Mouse (Mus musculus): ENCODE results near the gene Nup133. TPM values are rescaled to one million over a fixed set of nuclear protein-coding genes. Genes with fewer than 3 reads are reported as not detected.
"Not testable (repeated sequence)": the region's sequence is repeated elsewhere in the genome, so short reads cannot be mapped to it uniquely, and the experiment has no call there.

Nup133 gene
- polyA plus RNA-seq, 1 experiment from 2014 or later = 42.3 TPM

GRCm38 (mm10) chr8:123978926-123979325, 29.9 kb upstream of the Nup133 start:
- Histone ChIP-seq H3K27ac (no peak overlapping the region), H3K9me3 (no peaks in the 10 kb centered on the region), H3K4me1 (peaks cover 27% of the 10 kb centered on the region), H3K9ac (0 out of 2 replicates have a peak overlapping the region, but pooled peaks have one; percentile 27), H3K27me3 (no peaks in the 10 kb centered on the region), H3K36me3 (no peaks in the 10 kb centered on the region), H3K4me3 (no peak overlapping the region), H3K4me2 (no peak overlapping the region)
- WGBS = 80% methylated on average over 8 of the region's 8 CpGs
- ATAC-seq (ENCODE audit: insufficient number of reproducible peaks, insufficient read depth, low FRiP score, low TSS enrichment, low read depth) = no peak

- Histone ChIP-seq H3K9ac (0 out of 2 replicates have a peak overlapping the region, but pooled peaks have one; percentile 27), H3K36me3 (no peaks in the 10 kb centered on the region), H3K4me1 (peaks cover 26% of the 10 kb centered on the region), H3K4me3 (no peak overlapping the region), H3K27me3 (no peaks in the 10 kb centered on the region), H3K4me2 (no peak overlapping the region), H3K27ac (no peak overlapping the region), H3K9me3 (no peaks in the 10 kb centered on the region)
- 64% methylated on average over 14 of the region's 14 CpGs for WGBS
- ATAC-seq (ENCODE audit: insufficient number of reproducible peaks, insufficient read depth, low FRiP score, low TSS enrichment, low read depth) = no peak
These were observed 29.2 kb upstream of the Nup133 start for GRCm38 (mm10) chr8:123978166-123978838.

GRCm38 (mm10) chr8:123977499-123977898, 28.4 kb upstream of the Nup133 start:
- ATAC-seq (ENCODE audit: insufficient number of reproducible peaks, insufficient read depth, low FRiP score, low TSS enrichment, low read depth) = no peak
- H3K9ac ChIP-seq = no peak overlapping the region
- H3K4me3 ChIP-seq = no peak overlapping the region
- no peaks in the 10 kb centered on the region for H3K27me3 ChIP-seq
- no peak overlapping the region for H3K27ac ChIP-seq
- H3K4me1 ChIP-seq = peaks cover 23% of the 10 kb centered on the region
- H3K4me2 ChIP-seq = no peak overlapping the region
- H3K36me3 ChIP-seq = no peaks in the 10 kb centered on the region
- WGBS = 94% methylated on average over 4 of the region's 4 CpGs
- H3K9me3 ChIP-seq = no peaks in the 10 kb centered on the region

DNA sequence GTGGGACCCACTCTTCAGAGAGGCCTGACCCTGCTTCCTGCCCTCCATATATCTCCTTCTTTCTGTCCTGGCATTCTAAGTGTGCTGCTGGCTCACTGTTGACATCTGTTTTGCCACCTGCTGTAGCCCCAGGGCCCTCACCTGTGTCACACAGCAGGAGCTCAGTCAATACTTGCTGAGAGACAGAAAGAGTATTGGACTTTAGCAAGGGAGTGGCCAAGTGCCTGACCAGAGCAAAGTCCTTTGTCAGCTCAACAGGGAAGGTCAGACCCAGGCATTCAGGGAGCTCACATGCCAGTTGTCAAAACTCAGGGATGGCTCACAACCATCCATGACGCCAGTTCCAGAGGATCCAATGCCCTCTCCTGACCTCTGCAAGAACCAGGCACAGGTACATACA, 24.4 kb upstream of the Nup133 start:
- WGBS = 66% methylated on average over 1 of the region's 1 CpGs
- Histone ChIP-seq H3K9ac (no peak overlapping the region), H3K9me3 (no peaks in the 10 kb centered on the region), H3K4me1 (0 out of 2 replicates have a peak, but pooled peaks cover 2% of the 10 kb centered on the region), H3K27ac (no peak overlapping the region), H3K4me3 (no peak overlapping the region), H3K4me2 (no peak overlapping the region), H3K27me3 (no peaks in the 10 kb centered on the region), H3K36me3 (peaks cover 17% of the 10 kb centered on the region; the same call in 1 of the 2 replicates)
- ATAC-seq (ENCODE audit: insufficient number of reproducible peaks, insufficient read depth, low FRiP score, low TSS enrichment, low read depth) = no peak

DNA sequence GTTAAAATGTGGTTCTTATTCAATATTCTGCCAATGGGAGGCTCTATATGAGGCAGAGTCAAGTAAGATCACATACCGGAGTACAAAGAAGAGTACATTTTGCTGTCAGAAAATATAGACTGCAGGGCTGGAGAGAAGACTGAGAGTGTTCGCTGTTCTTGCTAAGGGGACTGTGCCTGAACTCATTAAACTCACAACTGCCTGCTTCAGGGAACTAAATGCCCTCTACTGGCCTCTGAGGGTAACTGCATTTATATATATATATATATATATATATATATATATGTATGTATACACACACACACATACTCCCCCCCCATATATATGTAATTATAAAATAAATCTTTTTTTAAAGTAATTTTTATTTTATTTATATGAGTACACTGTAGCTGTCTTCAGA, 17.8 kb upstream of the Nup133 start:
- H3K9ac ChIP-seq = no peak overlapping the region
- WGBS = 58% methylated on average over 2 of the region's 2 CpGs
- no peak for ATAC-seq (ENCODE audit: insufficient number of reproducible peaks, insufficient read depth, low FRiP score, low TSS enrichment, low read depth)
- no peak overlapping the region for H3K4me3 ChIP-seq
- no peak overlapping the region for H3K27ac ChIP-seq
- no peak overlapping the region for H3K4me2 ChIP-seq
- H3K36me3 ChIP-seq = peaks cover 42% of the 10 kb centered on the region
- no peaks in the 10 kb centered on the region for H3K4me1 ChIP-seq
- no peaks in the 10 kb centered on the region for H3K9me3 ChIP-seq
- no peaks in the 10 kb centered on the region for H3K27me3 ChIP-seq

DNA sequence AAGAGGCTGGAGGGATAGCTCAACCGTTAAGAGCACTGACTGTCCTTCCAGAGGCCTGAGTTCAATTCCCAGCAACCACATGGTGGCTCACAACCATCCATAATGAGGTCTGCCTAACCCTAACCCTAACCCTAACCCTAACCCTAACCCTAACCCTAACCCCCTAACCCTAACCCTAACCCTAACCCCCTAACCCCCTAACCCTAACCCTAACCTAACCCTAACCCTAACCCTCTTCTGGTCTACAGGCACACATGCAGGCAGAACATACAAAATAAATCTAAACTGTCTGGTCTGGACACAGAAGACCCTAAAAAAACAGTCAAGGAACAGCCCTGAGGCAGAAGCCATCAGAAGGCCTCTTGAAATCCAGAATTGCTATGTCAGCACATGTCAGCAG, 12.3 kb upstream of the Nup133 start:
- no peaks in the 10 kb centered on the region for H3K9me3 ChIP-seq
- ATAC-seq (ENCODE audit: insufficient number of reproducible peaks, insufficient read depth, low FRiP score, low TSS enrichment, low read depth) = no peak
- H3K4me2 ChIP-seq = no peak overlapping the region
- no peak overlapping the region for H3K9ac ChIP-seq
- H3K4me3 ChIP-seq = no peak overlapping the region
- 67% methylated on average over 1 of the region's 1 CpGs for WGBS
- H3K36me3 ChIP-seq = peaks cover 57% of the 10 kb centered on the region
- H3K27ac ChIP-seq = no peak overlapping the region
- no peaks in the 10 kb centered on the region for H3K4me1 ChIP-seq
- H3K27me3 ChIP-seq = no peaks in the 10 kb centered on the region

DNA sequence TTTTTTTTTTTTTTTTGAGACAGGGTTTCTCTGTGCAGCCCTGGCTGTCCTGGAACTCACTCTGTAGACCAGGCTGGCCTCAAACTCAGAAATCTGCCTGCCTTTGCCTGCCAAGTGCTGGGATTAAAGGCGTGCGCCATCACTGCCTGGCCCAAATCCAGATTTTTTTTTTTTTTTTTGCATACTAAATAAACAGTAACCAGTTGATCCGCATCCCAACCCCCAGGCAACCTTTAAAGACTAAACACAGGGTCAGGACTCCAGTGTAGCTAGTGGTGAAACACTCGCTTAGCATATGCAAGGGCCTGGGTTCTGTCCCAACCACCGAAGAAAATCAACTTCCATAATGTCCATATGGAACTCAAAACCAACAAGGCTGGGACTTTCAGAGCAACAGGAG, 11.5 kb upstream of the Nup133 start:
- H3K27ac ChIP-seq; H3K27me3 ChIP-seq; H3K4me1 ChIP-seq; H3K4me2 ChIP-seq; H3K4me3 ChIP-seq; H3K9me3 ChIP-seq; ATAC-seq (ENCODE audit: insufficient number of reproducible peaks, insufficient read depth, low FRiP score, low TSS enrichment, low read depth); H3K9ac ChIP-seq: not testable (repeated sequence)
- WGBS = 81% methylated on average over 5 of the region's 5 CpGs
- peaks cover 59% of the 10 kb centered on the region for H3K36me3 ChIP-seq

GRCm38 (mm10) chr8:123960056-123960455, 11.0 kb upstream of the Nup133 start:
- H3K4me2 ChIP-seq = no peak overlapping the region
- H3K9ac ChIP-seq = no peak overlapping the region
- H3K4me1 ChIP-seq = no peaks in the 10 kb centered on the region
- peaks cover 61% of the 10 kb centered on the region for H3K36me3 ChIP-seq
- 88% methylated on average over 9 of the region's 9 CpGs for WGBS
- ATAC-seq (ENCODE audit: insufficient number of reproducible peaks, insufficient read depth, low FRiP score, low TSS enrichment, low read depth) = no peak
- H3K27ac ChIP-seq = no peak overlapping the region
- no peaks in the 10 kb centered on the region for H3K27me3 ChIP-seq
- H3K4me3 ChIP-seq = no peak overlapping the region
- H3K9me3 ChIP-seq = no peaks in the 10 kb centered on the region

GRCm38 (mm10) chr8:123959473-123959872, 10.4 kb upstream of the Nup133 start:
- no peak overlapping the region for H3K9ac ChIP-seq
- whole genome bisulfite sequencing = 90% methylated on average over 6 of the region's 6 CpGs
- no peak overlapping the region for H3K27ac ChIP-seq
- ATAC-seq (ENCODE audit: insufficient number of reproducible peaks, insufficient read depth, low FRiP score, low TSS enrichment, low read depth) = no peak
- H3K36me3 ChIP-seq = peaks cover 62% of the 10 kb centered on the region
- no peaks in the 10 kb centered on the region for H3K9me3 ChIP-seq
- H3K4me3 ChIP-seq = no peak overlapping the region
- H3K27me3 ChIP-seq = no peaks in the 10 kb centered on the region
- no peak overlapping the region for H3K4me2 ChIP-seq
- no peaks in the 10 kb centered on the region for H3K4me1 ChIP-seq

GRCm38 (mm10) chr8:123958130-123958529, 9.1 kb upstream of the Nup133 start:
- Histone ChIP-seq H3K27me3 (no peaks in the 10 kb centered on the region), H3K27ac (no peak overlapping the region), H3K4me3 (no peak overlapping the region), H3K9ac (no peak overlapping the region), H3K9me3 (no peaks in the 10 kb centered on the region), H3K4me1 (no peaks in the 10 kb centered on the region), H3K36me3 (peaks cover 65% of the 10 kb centered on the region), H3K4me2 (no peak overlapping the region)
- ATAC-seq (ENCODE audit: insufficient number of reproducible peaks, insufficient read depth, low FRiP score, low TSS enrichment, low read depth) = no peak
- 75% methylated on average over 17 of the region's 17 CpGs for WGBS

DNA sequence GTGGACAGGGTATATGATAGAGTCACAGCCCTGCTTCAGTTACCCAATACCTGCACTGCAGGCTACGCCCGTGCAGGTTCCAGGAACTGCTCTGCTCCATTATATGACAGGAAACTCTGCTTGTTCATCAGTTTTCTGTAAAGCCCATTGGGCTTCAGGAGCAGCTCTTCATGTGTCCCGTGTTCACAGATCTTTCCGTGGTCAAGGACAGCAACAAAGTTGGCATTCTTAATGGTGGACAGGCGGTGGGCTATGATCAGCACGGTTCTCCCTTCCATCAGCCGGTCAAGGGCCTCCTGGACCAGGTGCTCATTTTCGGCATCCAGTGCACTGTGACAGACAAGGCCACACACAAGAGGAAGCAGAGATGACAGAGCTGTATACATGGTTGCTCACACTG, 5.2 kb upstream of the Nup133 start:
- H3K9ac ChIP-seq = no peak overlapping the region
- 92% methylated on average over 8 of the region's 8 CpGs for WGBS
- H3K27ac ChIP-seq = no peak overlapping the region
- no peak overlapping the region for H3K4me2 ChIP-seq
- peaks cover 7% of the 10 kb centered on the region for H3K4me1 ChIP-seq
- no peak for ATAC-seq (ENCODE audit: insufficient number of reproducible peaks, insufficient read depth, low FRiP score, low TSS enrichment, low read depth)
- no peak overlapping the region for H3K4me3 ChIP-seq
- H3K9me3 ChIP-seq = no peaks in the 10 kb centered on the region
- H3K27me3 ChIP-seq = no peaks in the 10 kb centered on the region
- peaks cover 40% of the 10 kb centered on the region for H3K36me3 ChIP-seq

DNA sequence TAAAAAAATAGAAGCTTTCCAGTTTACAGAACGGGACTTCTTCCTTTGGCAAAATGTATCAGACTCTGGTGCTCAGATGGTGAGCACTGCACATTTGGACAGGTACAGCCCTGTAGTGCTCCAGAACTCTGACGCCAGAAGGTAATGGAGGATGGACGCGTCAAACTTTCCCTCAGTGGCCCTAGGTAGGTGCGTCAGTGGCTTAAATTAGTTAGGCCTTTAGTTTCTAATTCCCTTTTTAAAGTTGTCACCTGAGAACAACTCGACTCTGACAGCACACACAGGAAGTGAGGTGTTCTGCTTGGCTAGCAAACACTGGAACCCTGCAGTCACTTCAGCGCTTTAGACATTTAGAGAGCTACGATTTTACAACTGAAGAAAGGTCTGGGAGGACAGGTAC, 4.6 kb upstream of the Nup133 start:
- H3K36me3 ChIP-seq = peaks cover 36% of the 10 kb centered on the region
- no peak overlapping the region for H3K4me2 ChIP-seq

More for the DNA sequence above, 4.6 kb upstream of the Nup133 start:
- no peak overlapping the region for H3K9ac ChIP-seq
- H3K4me3 ChIP-seq = no peak overlapping the region
- no peaks in the 10 kb centered on the region for H3K27me3 ChIP-seq
- 87% methylated on average over 8 of the region's 8 CpGs for WGBS
- H3K9me3 ChIP-seq = no peaks in the 10 kb centered on the region
- no peak for ATAC-seq (ENCODE audit: insufficient number of reproducible peaks, insufficient read depth, low FRiP score, low TSS enrichment, low read depth)
- H3K4me1 ChIP-seq = peaks cover 7% of the 10 kb centered on the region
- H3K27ac ChIP-seq = no peak overlapping the region

Measured in embryonic facial prominence, embryonic 13.5 days (tissue).